Mouse (Mus musculus): ENCODE results near the gene Fhod1.
A peak's percentile ranks its signal among the peaks of the same experiment; 100 is the strongest.
"Not testable (repeated sequence)": the region's sequence is repeated elsewhere in the genome, so short reads cannot be mapped to it uniquely, and the experiment has no call there.

Gene Fhod1

DNA sequence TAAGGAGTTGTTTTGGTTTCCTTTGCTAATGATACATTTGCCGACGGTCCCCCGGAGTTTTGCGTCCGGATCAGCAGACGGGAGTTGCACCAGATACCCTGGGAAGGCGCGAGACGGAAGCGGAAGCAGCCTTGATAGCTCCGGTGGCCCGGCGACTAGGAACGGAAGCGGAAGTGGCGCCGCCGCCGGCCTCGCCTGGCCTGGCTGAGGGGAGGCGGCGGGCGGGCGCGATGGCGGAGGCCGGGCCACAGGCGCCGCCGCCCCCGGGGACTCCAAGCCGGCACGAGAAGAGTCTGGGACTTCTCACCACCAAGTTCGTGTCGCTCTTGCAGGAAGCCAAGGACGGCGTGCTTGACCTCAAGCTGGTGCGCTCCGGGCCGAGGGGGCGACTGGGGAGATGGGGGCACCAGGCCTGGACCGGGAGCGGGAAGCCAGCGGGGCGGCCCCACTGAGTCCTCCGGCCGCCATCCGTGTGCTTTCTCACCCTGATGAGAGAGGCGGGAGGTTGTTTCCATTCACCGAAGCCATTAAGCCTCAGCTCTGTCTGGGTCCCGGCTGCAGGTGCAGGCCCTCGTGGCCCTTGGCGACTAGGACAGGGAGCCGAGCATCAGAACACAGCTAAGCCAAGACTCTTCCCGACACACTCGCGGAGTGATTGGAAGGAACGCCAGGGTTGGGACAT lies 50.1 kb downstream of the Fhod1 start, which contains the start of gene E2f4:
E2f4 (plus strand) TSS at position 153 of the 682 bp plus-strand sequence.
- DNase-seq (ENCODE audit: low read depth, low spot score), result peak; percentile 98

DNA sequence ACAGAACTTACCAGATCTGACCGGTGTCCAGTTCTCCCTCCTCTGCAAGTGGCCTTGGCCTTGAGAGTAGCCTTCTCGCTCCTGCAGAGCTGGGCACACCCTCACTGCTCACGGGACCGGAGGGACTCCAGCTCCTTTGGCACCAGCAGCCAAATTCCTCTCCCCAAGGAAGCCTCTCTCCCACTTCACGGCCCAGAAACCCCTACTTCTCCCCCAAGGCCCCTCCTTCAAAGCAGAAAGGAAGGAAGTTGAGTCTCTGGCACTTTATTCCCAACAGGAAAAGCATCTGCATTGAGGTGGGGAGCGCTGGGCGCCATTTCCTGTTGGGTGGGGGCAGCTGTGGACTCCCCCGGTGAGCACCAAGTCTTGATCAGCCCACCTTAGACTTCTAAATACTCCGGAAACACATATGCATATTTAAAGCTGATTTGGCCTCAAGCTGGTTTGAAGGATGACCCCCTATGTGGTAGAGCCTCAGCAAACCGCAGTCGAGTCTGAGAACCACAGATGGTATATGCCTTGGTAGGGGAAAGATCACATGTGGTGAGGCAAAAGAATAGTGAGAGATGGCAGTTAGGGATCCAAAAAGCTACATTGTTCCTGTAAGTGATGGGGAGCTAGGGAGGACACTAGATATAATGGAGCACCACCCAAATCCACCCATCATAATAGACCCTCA lies 51.7 kb downstream of the Fhod1 start, which contains the start of gene Exoc3l:
Exoc3l (minus strand) TSS at position 207 of the 679 bp plus-strand sequence.
- no peak for DNase-seq (ENCODE audit: low read depth, low spot score)

DNA sequence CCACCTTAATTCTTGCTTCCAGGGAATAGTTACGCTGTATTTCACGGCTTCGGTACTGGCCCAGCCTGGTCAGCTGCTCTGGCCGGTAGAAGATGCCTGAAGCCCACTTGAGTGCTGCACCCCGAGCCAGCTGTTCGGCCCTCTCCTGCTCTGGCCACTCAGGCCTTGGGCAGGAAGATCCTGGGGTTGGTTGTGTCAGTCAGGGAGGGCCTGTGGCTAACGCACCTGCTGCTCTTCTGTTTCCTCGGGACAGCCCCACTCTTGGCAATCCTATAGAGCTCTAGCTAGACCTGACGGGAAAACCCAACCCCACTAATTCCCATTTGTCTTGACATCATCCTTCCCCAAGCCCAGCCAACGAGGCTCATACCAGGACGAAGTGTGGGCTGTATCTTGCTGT lies 52.5 kb downstream of the Fhod1 start:
- DNase-seq (ENCODE audit: low read depth, low spot score), result no peak

DNA sequence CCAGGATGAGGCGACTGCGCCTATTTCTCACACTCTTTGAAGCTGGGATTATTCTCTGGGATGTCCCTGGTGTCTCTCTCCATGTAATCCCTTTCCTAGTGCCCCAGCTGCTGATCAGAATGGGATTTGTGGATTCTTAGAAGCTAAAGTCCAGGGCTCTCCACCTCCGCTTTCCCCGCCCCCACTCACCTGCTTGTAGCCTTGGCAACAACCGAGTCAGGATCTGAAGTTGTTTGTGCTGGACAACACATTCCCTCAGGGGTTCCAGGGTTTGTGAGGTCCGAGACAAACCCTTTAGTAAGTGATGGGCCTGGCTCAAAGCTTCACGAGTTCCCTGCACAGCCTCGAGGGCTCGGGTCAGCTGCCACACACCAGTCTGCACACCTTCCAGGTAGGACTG lies 53.0 kb downstream of the Fhod1 start:
- no peak for DNase-seq (ENCODE audit: low read depth, low spot score)

DNA sequence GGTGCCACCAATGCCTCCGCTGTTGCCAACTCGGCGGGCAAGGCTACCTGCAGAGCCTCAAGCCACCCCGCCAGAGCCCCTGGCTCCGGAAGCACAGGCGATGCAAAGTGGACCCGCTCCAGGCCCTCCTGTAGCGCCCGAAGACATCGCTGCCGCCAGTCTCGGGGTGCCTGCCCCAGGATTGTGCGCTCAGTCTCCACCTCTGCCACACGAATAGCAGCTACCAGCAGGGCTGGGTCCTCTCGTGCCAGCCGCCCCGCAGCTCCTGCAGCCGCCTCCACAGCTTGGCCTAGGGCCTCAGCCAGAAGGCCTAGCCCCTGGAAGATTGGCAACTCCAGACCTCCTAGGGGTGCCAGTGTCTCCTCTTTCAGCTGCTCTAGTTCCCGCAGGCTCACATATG lies 54.3 kb downstream of the Fhod1 start:
- peak; percentile 79 for DNase-seq (ENCODE audit: low read depth, low spot score)

DNA sequence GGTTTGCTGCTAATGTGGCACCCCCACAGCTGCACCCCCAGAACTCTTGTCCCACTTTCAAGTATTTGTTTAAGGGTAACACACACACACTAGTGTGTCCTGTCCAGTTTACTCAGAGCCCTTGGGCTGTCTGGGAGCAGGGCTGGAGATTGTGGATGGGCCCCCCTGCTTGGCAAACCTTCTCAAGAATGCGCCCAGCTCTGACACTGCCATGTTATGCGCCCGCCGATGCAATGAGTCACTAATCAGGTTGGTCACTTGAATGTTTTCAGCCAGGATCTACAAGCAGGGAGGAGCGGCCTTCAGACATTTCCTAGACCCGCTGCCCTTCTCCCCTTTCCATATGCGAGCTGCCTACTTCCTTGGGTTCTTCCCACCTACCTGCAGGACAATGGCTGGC lies 55.3 kb downstream of the Fhod1 start:
- no peak for DNase-seq (ENCODE audit: low read depth, low spot score)

DNA sequence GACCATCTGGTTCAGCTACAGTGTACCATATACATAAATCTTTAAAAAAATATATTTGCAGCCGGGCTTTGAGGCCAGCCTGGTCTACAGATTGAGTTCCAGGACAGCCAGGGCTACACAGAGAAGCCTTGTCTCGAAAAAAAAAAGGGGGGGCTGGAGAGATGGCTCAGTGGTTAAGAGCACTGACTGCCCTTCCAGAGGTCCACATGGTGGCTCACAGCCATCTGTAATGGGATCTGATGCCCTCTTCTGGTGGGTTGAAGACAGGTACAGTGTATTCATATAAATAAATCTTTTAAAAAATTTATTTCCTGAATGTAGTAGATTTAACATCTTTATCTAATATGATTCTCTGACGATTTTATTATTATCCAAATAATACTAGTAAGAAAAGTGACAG lies 56.0 kb downstream of the Fhod1 start:
- not testable (repeated sequence) for DNase-seq (ENCODE audit: low read depth, low spot score)

DNA sequence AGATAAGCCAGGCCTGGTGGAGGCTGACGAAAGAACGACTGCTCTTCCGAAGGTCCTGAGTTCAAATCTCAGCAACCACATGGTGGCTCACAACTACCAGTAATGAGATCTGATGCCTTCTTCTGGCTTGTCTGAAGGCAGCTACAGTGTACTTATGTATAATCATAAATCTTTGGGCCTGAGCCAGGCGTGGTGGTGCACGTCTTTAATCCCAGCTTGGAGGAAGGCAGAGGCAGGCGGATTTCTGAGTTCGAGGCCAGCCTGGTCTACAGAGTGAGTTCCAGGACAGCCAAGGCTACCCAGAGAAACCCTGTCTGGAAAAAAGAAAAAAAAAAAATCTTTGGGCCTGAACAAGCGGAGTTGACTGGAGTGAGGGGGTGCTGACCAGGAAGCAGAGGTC lies 56.4 kb downstream of the Fhod1 start:
- not testable (repeated sequence) for DNase-seq (ENCODE audit: low read depth, low spot score)

DNA sequence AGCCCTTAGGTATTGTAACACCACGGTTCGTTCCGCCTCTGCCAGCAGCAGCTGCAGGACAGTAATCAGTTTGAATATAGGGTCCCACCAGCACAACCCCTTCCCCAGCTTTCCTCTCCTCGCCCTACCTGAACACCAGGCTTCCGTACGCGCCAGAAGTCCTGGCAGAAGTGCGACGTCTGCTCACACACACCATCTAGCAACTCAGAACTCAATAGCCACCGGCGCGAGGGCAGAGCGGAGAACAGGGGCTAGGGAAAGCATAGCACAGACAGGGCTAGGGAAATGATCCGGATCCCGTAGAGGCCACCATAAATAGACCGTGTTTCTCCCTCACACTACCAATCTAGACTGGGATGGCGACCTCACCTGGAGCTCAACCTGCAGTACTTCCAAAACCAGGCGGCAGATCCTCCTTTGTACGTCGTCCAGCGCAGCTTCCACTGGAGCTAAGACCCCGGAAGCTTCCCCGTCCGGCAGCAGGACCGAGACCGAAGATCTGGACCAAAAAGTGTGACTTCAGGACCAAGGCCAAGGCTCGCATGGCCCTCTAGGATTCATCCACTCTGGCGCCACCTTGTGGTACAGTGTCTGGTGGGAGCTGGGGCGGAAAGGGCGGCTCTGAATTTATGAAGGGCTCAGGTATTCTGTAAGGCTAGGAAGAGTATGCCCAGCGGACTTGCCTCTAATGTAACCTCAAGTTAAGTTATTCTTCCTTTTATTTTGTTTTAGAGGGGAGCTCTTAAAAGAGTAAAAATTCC lies 57.0 kb downstream of the Fhod1 start:
- peak; percentile 91 for DNase-seq (ENCODE audit: low read depth, low spot score)

DNA sequence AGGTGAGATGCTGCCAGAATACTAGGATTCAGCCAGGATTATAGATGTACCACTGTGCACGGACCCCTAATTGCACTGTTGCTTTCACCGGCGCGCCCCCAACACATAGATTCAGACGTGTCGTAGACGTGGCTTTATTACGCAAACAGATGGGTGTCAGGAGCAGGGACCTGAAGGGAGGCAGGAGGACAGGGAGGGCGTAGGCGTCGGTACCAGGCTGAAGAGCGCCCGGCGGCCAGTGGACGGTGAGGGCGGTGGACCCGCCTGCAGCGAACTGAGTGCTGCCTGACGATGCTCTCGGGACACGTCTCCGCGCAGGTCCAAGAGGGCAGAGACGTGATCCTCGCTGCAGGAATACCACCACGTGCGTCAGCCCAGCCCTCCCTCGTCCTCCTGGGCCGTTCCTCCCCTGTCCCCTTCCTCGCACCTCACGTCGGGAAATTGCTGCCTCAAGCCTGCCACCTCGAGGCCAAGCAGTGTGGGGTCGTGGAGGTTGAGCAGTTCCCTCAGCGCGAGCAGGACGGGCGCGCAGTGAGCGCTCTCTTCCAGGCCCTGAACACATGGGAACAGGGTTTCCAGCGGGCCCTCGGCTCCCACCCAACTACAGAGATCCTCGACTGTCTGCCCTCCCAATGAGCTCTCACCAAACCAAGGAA lies 57.8 kb downstream of the Fhod1 start, which contains the start of gene 4931428F04Rik:
4931428F04Rik (minus strand) TSS at position 60 of the 656 bp plus-strand sequence.
- DNase-seq (ENCODE audit: low read depth, low spot score), result peak; percentile 79

DNA sequence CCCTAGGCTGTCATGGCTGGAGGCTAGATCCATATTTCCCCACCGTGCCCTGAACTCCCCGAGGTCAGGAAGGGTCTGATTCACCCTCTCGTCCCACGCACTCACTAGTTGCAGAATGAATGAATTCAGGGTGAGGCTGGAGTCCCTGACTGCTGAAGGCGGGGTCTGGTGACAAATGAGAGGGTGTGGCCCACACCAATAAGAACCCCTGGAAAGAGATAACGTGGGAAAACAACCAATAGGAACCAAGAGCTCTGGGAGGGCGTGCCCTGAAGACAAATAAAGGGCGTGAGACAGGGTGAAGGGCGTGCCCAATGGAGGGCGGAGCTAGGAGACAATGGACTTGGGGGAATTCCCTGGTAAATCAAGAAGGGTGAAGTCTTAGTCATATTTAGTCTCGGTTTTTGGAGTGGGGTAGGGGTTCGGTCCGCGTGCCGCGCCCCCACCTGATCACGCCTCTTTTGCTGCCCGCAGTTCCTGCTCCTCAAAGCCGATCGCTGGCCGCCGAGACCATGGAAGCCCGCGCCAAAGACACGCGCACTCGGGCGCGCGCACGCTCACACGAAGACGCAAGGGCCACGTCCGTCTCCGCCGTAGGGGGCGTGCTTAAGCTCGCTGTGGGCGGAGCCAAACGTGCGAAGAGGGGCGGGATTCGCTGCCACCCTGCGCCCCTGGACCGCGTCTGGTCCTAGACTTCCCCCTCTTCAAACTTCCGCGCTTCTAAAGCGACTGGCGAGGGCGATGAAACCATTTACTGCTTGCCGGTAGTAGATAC lies 58.6 kb downstream of the Fhod1 start:
- DNase-seq (ENCODE audit: low read depth, low spot score), result peak; percentile 99

DNA sequence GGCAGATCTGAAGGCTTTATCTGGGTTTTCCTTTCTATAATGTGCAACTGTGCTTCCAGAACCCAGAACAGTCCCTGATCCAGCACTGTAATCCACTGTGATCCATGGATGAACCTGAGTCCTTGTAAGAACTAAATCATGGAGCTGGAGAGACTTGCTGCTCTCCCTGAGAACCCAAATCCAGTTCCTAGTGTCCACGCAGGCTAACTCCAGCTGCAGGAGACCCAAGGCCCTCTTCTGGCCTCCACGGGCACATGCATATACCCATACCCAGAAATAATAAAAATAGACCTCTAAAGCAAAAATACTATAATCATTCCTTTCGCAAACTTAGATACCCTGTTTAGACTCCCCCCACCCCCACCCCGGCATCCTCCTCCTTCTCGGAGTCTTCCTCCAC lies 59.5 kb downstream of the Fhod1 start:
- no peak for DNase-seq (ENCODE audit: low read depth, low spot score)

DNA sequence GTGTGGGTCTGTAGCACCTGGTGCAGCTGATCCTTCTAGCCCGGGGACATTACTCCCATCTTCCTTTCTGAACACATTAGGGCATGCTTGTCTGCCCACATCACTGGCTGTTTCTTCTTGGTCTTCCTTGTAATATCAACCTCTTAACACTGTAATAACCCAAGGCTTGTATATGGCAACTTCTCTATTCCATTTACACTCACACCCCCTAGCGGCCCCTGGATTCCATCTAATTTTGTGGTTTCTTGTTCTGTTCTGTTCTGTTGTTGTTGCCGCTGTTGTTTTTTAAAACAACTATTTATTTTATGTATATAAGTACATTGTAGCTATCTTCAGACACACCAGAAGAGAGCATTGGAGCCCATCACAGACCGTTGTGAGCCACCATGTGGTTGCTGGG lies 60.8 kb downstream of the Fhod1 start:
- no peak for DNase-seq (ENCODE audit: low read depth, low spot score)

DNA sequence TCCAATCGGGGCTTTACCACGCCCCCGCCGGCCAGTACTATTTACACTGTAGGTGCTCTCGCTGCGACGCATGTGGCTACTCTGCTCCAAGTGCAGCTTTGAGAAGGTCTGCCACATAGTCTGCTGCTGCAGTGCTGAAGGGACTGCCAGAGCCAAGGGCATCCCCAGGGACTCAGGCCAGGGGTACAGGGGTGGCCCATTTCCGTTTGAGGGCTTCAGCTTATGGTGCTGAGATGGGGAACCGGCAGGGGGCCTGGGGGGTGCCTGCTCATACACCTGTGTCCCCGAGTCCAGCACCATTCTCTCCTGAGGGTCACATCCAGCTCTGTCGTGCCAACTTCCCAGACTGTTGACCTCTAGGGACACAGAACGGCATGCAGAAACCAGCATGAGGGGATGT lies 62.2 kb downstream of the Fhod1 start:
- DNase-seq (ENCODE audit: low read depth, low spot score), result no peak

DNA sequence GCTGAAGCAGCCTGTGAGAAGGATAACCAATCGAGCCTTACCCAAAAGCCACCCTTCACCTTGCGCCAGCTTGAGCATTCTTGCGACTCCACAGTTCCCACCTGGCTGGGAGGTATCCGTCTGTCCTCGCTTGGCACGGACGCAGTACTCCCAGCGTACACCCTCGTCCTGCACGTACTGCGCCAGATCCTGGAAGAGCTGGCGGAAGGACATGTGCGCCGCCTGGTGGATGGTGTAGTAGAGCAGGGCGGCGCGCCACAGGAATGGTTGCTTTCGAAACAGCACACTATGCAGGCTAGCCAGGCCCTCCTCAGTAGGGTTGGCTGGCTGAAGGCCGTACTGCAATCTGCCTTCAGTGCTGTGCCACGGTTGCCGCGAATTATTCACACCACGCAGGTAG lies 64.7 kb downstream of the Fhod1 start:
- DNase-seq (ENCODE audit: low read depth, low spot score), result peak; percentile 73

DNA sequence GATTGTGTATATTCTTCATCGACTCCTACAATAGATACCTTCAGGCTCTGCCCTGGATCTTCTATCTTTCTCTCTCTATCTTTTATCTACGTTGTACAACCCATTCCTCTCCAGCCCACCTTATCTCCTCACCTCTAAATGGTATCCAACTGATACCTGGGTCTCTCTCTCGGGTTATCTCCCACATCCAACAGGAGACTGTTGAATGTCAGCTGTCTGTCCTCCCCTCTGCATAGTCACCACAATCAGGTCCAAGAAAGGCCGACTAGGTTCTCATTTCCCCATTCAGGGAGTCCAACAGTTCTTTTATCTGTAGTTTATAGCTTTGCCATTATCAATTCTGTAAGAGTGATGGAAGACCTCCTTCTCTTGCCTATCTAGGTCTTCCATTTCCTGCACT lies 65.5 kb downstream of the Fhod1 start:
- no peak for DNase-seq (ENCODE audit: low read depth, low spot score)

DNA sequence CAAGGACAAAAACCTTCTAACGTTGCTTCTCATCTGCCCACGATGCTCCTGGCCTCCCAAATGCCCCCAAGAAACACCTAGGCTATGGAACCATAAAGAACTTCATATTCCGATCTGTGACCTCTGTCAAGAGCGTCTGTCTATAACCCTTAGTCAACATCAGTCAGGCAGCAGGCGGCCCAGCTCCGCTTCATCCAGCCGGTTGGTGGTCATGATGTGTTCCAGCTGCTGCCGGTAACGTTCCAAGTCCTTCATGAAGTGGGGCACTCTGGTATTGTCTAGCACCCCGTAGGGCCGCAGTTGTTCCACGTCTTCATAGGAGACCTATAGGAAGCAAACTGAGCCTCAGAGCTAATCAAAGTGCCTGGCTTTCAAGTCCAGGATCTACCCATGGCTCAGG lies 65.9 kb downstream of the Fhod1 start:
- no peak for DNase-seq (ENCODE audit: low read depth, low spot score)

DNA sequence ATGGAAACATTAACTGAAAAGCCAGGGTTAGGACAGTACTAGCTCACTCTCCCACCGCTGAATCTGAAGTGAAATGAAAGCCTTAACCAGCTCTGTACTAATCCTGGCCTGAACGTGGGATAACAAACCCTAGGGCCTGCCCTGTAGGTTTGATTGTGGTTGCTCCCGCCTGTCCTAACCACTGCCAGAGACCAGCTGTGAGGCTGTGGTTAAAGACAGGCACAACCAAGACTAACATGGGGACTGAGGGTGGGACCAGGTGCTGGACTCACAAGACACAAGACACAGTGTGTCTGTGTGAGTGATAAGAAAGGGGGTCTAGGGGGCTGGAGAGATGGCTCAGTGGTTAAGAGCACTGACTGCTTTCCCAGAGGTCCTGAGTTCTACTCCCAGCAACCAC lies 67.2 kb downstream of the Fhod1 start:
- DNase-seq (ENCODE audit: low read depth, low spot score), result no peak

Measured in brain, adult 2 months (tissue).